Mouse (Mus musculus): ENCODE data around the gene Ap1m2. TPM values are rescaled to one million over a fixed set of nuclear protein-coding genes. Genes with fewer than 3 reads are reported as not detected.
A peak's percentile ranks its signal among the peaks of the same experiment; 100 is the strongest.

Gene Ap1m2
- polyA plus RNA-seq, 1 experiment: 2.0 TPM

- 85% methylated on average over 9 of the region's 9 CpGs for WGBS
- TF ChIP-seq POLR2A (IDR thresholded peaks at IDR 0.05; ENCODE audit: low read depth, low read length) (no peak), CTCF (IDR thresholded peaks at IDR 0.05; ENCODE audit: extremely low read depth, insufficient read depth, insufficient read length, insufficient replicate concordance) (no peak)
- no peak for DNase-seq (ENCODE audit: low read depth in 1 of 2, low spot score in 2 of 2)
- Histone ChIP-seq H3K36me3 (ENCODE audit: control insufficient read depth, insufficient read depth, low read length) (no peaks in the 10 kb centered on the region), H3K27ac (ENCODE audit: insufficient read depth, low read length) (no peak overlapping the region), H3K27me3 (ENCODE audit: control insufficient read depth, insufficient read depth, low read length) (no peaks in the 10 kb centered on the region), H3K4me1 (ENCODE audit: control insufficient read depth, insufficient read depth, insufficient read length) (peaks cover 16% of the 10 kb centered on the region), H3K4me3 (ENCODE audit: extremely low read depth, insufficient read depth, insufficient read length) (no peak overlapping the region)
These were observed 2.4 kb upstream of the Ap1m2 start for GRCm38 (mm10) chr9:21314367-21315140.

GRCm38 (mm10) chr9:21313394-21313793 lies 1.3 kb upstream of the Ap1m2 start:
- no peaks in the 10 kb centered on the region for H3K27me3 ChIP-seq (ENCODE audit: control insufficient read depth, insufficient read depth, low read length)
- H3K4me1 ChIP-seq (ENCODE audit: control insufficient read depth, insufficient read depth, insufficient read length): peaks cover 13% of the 10 kb centered on the region
- no peaks in the 10 kb centered on the region for H3K36me3 ChIP-seq (ENCODE audit: control insufficient read depth, insufficient read depth, low read length)
- H3K27ac ChIP-seq (ENCODE audit: insufficient read depth, low read length): no peak overlapping the region
- peak; percentile 95 for TF ChIP-seq CTCF (IDR thresholded peaks at IDR 0.05; ENCODE audit: extremely low read depth, insufficient read depth, insufficient read length, insufficient replicate concordance)
- TF ChIP-seq POLR2A (IDR thresholded peaks at IDR 0.05; ENCODE audit: low read depth, low read length): no peak
- WGBS: 6% methylated on average over 11 of the region's 11 CpGs
- DNase-seq (ENCODE audit: low read depth in 1 of 2, low spot score in 2 of 2): peak; percentile 70 to 91
- no peak overlapping the region for H3K4me3 ChIP-seq (ENCODE audit: extremely low read depth, insufficient read depth, insufficient read length)

- Histone ChIP-seq H3K4me3 (ENCODE audit: extremely low read depth, insufficient read depth, insufficient read length) (no peak overlapping the region), H3K27ac (ENCODE audit: insufficient read depth, low read length) (no peak overlapping the region)
These were observed 442 bp downstream of the Ap1m2 start for GRCm38 (mm10) chr9:21311695-21312094.

GRCm38 (mm10) chr9:21309150-21309741 lies 2.9 kb downstream of the Ap1m2 start:
- Histone ChIP-seq H3K4me1 (ENCODE audit: control insufficient read depth, insufficient read depth, insufficient read length) (peaks cover 3% of the 10 kb centered on the region), H3K4me3 (ENCODE audit: extremely low read depth, insufficient read depth, insufficient read length) (peak overlapping the region; percentile 50), H3K36me3 (ENCODE audit: control insufficient read depth, insufficient read depth, low read length) (no peaks in the 10 kb centered on the region), H3K27ac (ENCODE audit: insufficient read depth, low read length) (peak overlapping the region; percentile 67), H3K27me3 (ENCODE audit: control insufficient read depth, insufficient read depth, low read length) (no peaks in the 10 kb centered on the region)
- peak; percentile 73 to 87 for DNase-seq (ENCODE audit: low read depth in 1 of 2, low spot score in 2 of 2)
- 26% methylated on average over 15 of the region's 15 CpGs for WGBS
- TF ChIP-seq CTCF (IDR thresholded peaks at IDR 0.05; ENCODE audit: extremely low read depth, insufficient read depth, insufficient read length, insufficient replicate concordance): no peak
- no peak; the same call in 1 of the 2 replicates for TF ChIP-seq POLR2A (IDR thresholded peaks at IDR 0.05; ENCODE audit: low read depth, low read length)

More at GRCm38 (mm10) chr9:21311695-21312094, 442 bp downstream of the Ap1m2 start:
- no peak for DNase-seq (ENCODE audit: low read depth in 1 of 2, low spot score in 2 of 2)
- H3K27me3 ChIP-seq (ENCODE audit: control insufficient read depth, insufficient read depth, low read length): no peaks in the 10 kb centered on the region
- H3K4me1 ChIP-seq (ENCODE audit: control insufficient read depth, insufficient read depth, insufficient read length): peaks cover 9% of the 10 kb centered on the region
- no peaks in the 10 kb centered on the region for H3K36me3 ChIP-seq (ENCODE audit: control insufficient read depth, insufficient read depth, low read length)
- TF ChIP-seq POLR2A (IDR thresholded peaks at IDR 0.05; ENCODE audit: low read depth, low read length) (no peak), CTCF (IDR thresholded peaks at IDR 0.05; ENCODE audit: extremely low read depth, insufficient read depth, insufficient read length, insufficient replicate concordance) (no peak)
- 87% methylated on average over 7 of the region's 7 CpGs for WGBS

- H3K4me1 ChIP-seq (ENCODE audit: control insufficient read depth, insufficient read depth, insufficient read length): peaks cover 3% of the 10 kb centered on the region; the same call in 1 of the 2 replicates
- no peaks in the 10 kb centered on the region for H3K27me3 ChIP-seq (ENCODE audit: control insufficient read depth, insufficient read depth, low read length)
- no peak overlapping the region for H3K4me3 ChIP-seq (ENCODE audit: extremely low read depth, insufficient read depth, insufficient read length)
- 86% methylated on average over 7 of the region's 7 CpGs for WGBS
- H3K27ac ChIP-seq (ENCODE audit: insufficient read depth, low read length): no peak overlapping the region
- H3K36me3 ChIP-seq (ENCODE audit: control insufficient read depth, insufficient read depth, low read length): no peaks in the 10 kb centered on the region
- no peak for DNase-seq (ENCODE audit: low read depth in 1 of 2, low spot score in 2 of 2)
- TF ChIP-seq POLR2A (IDR thresholded peaks at IDR 0.05; ENCODE audit: low read depth, low read length) (no peak), CTCF (IDR thresholded peaks at IDR 0.05; ENCODE audit: extremely low read depth, insufficient read depth, insufficient read length, insufficient replicate concordance) (no peak)
These were observed 7.1 kb downstream of the Ap1m2 start for GRCm38 (mm10) chr9:21305065-21305464.

GRCm38 (mm10) chr9:21299014-21299413 lies 13.1 kb downstream of the Ap1m2 start:
- Histone ChIP-seq H3K36me3 (ENCODE audit: control insufficient read depth, insufficient read depth, low read length) (no peaks in the 10 kb centered on the region), H3K4me1 (ENCODE audit: control insufficient read depth, insufficient read depth, insufficient read length) (no peaks in the 10 kb centered on the region), H3K4me3 (ENCODE audit: extremely low read depth, insufficient read depth, insufficient read length) (no peak overlapping the region), H3K27ac (ENCODE audit: insufficient read depth, low read length) (no peak overlapping the region), H3K27me3 (ENCODE audit: control insufficient read depth, insufficient read depth, low read length) (no peaks in the 10 kb centered on the region)
- WGBS: 90% methylated on average over 10 of the region's 10 CpGs
- no peak for DNase-seq (ENCODE audit: low read depth in 1 of 2, low spot score in 2 of 2)
- TF ChIP-seq CTCF (IDR thresholded peaks at IDR 0.05; ENCODE audit: extremely low read depth, insufficient read depth, insufficient read length, insufficient replicate concordance) (no peak), POLR2A (IDR thresholded peaks at IDR 0.05; ENCODE audit: low read depth, low read length) (no peak)

Measured in spleen, adult 2 months (tissue).